Mouse (Mus musculus) left cerebral cortex, postnatal 10 days (tissue): ENCODE measurements around the gene Miga1. TPM values are rescaled to one million over a fixed set of nuclear protein-coding genes. Genes with fewer than 3 reads are reported as not detected.
"Not testable (repeated sequence)": the region's sequence is repeated elsewhere in the genome, so short reads cannot be mapped to it uniquely, and the experiment has no call there.

Source experiments
- DNase-seq, 2 experiments: peaks; one replicate each; pipeline ENCODE4 v3.0.0; 2021 to 2022; ENCODE audit warnings: low spot score in 2 of 2, mixed read lengths in 1 of 2; ENCODE audit errors: extremely low spot score in 1 of 2
- intact Hi-C: fragments of 180-260 bp; cut with DNase I; formaldehyde crosslinking; loops from one replicate; pipeline ENCODE4 v1.15.1; 2025
- total RNA-seq, 2 experiments: library from RNA; stranded (reverse); gene quantifications; 2 replicates each; pipeline ENCODE4 v1.2.3; 2021

Miga1 gene
- total RNA-seq, 2 experiments from 2014 or later = 84.3 to 91.9 TPM

DNA sequence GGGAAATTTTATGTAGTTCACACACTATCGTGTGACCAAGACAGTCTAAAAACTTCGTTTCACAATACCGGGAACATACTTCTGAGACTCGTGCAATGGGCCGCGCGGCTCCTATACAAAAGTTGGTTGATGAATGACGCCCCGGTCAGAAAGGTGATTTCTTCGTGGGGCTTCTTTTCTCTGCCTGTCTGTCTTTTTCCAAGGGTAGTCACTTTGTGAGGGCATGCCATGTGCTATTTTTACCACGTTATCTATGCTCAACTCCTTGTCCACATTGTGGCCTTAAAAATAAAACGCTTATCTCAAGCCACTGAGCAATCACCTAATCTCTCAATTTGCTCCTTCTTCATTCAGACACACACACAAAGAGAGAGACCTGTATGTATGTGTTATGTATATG is 75.4 kb downstream of the Miga1 start:
- DNase-seq = no peak
- intact Hi-C loops = no loop called here

DNA sequence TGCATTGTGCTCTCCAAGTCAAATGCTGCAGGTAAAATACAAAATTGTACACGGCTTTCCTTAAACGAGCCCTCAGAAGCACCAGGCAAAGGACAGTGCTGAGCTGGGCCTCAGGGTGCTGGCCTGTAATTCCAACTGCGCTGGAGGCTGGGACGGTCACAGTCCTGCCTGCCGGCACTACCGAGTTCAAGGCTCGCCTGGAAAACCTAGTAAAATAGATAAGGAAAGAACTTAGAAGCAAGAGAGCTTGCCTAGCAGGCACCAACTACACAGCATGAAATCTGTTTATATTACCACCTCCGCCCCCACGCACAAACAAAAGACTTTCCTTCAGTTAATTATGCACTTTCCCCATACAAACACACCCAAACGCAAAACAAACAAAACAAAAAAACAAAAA is 75.8 kb downstream of the Miga1 start:
- intact Hi-C loops = no loop called here
- no peak for DNase-seq

DNA sequence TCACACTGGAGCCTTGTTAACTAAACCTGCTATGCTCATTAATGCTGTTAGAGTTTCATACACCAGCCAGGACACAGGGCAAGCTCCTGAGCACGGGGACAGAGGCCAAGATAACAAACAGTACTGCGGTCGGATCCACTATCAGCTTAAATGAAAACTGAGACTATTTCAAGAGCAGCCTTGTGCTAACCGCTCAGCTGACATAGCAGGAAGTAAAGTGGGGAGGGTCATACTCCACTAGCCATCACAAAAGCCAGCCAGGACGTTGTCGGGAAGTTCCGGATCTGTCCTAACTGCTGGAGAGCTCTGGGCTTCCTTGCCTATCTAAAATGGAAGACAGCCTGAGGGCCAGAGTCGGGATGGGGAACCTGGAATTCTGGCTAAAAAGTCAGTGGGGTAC is 78.3 kb downstream of the Miga1 start:
- DNase-seq = no peak
- intact Hi-C loops = no loop called here

DNA sequence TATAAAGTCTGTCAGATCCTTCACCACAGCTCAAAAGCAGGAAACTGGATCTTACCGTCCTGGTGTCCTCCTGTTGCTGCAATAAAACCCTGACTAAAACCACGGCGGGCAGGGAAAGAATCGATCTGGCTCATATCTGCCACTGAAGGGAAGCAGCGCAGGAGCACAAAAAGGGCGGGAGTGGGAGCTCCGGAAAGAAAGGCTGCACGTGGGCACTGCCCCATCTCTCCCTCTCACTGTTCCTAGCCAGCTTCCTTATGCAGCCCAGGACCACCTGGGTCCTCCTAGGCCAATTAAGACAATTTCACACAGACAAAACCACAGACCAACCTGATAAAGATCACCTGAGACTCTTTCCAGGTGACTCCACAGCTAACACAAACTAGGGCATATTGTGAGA is 78.8 kb downstream of the Miga1 start:
- intact Hi-C loops = no loop called here
- no peak for DNase-seq

DNA sequence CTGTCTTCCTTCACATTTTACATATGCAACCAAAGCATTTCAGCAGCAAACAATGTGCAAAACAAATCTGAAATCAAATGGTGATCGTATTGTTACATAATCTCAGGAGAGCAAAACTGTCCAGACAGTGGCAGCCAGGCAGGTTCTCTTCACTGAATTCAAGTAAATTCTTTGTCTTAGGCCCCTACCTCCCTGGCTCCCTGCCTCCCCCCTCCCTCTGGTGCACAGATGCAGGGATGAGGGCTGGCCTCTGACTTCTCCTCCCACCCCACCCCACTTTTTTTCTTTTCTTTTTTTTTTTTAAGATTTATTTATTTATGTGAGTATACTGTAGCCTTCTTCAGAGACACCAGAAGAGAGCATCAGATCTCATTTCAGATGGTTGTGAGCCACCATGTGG is 79.8 kb downstream of the Miga1 start:
- intact Hi-C loops = no loop called here
- DNase-seq = no peak

DNA sequence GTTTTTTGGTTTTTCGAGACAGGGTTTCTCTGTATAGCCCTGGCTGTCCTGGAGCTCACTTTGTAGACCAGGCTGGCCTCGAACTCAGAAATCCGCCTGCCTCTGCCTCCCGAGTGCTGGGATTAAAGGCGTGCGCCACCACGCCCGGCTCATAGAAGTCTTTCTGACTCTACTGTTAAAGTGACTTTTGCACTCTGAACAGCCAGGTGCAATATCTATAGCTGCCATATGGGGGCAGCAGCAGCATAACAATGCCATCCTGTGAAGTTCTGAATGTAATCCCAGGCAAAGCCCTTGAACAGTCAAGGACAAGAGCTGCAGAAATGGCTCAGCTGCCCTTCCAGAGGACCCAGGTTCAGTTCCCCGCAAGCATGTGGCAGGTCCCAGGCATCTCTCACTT is 80.8 kb downstream of the Miga1 start:
- DNase-seq = peak; percentile 52 to 73
- intact Hi-C loops = not testable (repeated sequence)

DNA sequence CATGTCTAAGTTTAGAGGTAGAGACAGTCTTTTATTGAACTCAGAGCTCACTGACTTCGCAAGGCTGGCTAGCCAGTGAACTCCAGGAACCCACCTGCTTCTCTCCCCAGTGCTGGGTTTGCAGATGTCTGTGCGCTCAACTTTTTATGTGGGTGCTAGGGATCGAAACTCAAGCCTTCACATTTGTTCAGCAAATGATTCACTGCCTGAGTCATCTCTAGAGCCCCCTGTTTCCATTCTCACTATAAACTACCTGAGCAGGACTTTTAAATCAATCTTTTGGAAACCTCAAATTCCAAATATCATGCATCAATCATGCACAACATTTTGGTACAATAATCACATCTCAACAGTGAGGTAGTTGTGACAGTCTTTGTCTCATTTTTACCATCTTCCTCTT is 82.7 kb downstream of the Miga1 start:
- no peak for DNase-seq
- intact Hi-C loops = no loop called here

DNA sequence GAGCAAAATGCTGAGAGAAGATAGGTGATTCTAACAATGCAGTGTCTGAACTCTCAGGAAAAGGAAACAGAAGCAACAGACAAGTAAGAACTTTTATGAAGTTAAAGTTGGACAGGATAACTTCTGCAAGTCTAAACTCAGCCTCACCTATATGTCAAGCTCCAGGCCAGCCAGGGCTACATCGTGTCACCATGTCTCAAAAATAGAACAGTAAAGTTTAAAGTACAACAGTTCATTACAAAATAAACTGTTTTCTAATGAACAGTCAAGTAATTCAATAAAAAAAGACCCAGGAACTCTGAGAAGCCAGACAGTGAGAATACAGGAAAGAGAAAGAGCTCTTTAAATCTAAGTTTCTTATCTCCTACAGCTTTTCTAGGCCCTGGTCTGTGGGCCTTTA is 89.7 kb downstream of the Miga1 start:
- intact Hi-C loops = no loop called here
- DNase-seq = no peak

DNA sequence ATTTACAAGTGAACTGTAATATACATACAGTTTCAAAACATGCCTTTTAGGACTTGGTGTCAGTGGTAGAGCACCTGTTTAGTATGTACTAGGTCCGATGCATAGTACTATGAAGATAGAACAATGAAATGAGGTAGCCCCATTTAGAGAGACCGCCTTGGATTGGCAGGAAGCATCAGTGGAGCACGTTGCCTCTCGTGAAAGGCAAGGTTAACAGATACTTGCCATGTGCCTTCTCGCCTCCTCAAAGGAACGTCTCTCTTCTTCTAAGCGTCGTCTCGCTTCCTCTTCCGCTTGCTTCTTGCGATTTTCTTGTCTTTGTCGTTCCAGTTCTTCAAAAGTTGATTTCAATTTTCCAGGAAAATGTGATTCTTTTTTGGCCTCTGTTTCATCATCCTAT is 92.5 kb downstream of the Miga1 start:
- no peak for DNase-seq
- intact Hi-C loops = no loop called here

DNA sequence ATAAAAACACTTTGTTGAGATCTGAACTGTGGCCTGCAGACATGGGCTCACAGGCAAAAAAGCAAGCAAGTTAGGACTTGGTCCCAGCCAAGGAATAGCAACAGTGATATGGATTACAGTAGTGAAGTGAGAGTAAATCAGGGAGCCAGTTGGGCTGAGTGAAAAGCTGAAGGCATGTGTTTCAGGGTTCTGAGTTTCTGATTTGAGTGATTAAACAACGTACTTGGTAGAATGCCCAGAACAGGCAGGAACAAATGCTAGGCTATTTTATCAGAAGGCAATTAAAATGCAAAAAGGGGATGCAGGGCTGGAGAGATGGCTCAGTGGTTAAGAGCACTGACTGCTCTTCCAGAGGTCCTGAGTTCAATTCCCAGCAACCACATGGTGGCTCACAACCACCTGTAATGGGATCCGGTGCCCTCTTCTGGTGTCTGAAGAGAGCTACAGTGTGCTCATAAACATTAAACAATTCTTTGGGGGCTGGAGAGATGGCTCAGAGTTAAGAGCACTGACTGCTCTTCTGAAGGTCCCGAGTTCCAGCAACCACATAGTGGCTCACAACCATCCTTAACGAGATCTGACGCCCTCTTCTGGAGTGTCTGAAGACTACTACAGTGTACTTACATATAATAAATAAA is 94.8 kb downstream of the Miga1 start:
- DNase-seq = no peak
- intact Hi-C loops = no loop called here

DNA sequence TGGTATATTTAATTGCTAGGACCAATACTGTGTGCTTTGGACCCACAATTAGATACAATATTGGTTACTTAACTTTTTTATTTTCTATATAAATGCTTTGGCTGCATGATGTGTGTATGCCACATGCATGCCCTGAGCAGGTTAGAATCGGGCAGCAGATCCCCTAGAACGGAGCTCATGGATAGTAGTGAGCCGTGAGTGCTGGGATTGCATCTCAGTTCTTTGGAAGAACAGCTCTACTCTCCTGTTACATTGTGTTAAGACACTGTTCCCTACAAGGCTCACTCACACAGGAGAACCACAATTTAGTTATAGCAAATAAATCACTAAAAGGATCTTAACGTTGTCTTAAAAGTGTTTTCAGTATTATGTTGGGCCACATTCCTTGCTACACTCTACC is 96.9 kb downstream of the Miga1 start:
- no peak for DNase-seq
- intact Hi-C loops = no loop called here

DNA sequence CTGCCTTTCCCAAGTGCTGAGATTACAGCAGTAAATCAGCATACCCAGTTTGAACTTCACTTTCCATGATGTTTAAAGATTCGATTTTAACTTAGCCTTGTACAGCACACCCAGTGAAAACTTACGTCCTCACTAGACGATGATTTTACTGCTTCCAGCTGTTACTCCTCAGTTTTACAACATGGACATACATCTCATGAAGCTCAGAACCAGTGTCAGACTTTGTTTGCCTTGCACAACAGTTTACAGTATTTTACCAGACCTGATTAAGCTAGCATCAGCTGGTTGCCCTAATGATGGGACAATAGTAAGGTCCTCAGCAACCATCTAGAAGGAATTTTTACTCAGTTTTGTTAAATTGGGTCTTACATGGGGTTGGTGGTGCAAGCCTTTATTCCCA is 99.1 kb downstream of the Miga1 start:
- intact Hi-C loops = no loop called here
- no peak for DNase-seq

DNA sequence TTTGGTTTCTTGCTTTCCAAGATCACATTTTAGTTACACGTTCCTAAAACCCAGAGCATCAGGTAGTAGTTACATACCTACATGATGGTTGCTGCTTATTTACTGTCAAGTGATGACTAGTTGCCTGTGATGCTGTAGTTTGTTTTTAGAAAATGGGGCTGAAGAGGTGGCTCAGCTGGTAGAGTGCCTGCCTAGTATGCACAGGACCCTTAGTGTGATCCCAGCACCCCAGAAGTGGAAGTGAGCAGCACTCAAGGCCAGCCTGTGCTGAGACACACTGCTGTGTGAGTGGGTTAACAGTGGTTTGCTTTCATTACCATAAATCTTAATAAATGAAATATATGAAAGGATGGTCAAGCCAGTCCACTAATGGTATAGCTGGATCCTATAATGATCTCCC is 100.6 kb downstream of the Miga1 start:
- intact Hi-C loops = no loop called here
- DNase-seq = no peak

DNA sequence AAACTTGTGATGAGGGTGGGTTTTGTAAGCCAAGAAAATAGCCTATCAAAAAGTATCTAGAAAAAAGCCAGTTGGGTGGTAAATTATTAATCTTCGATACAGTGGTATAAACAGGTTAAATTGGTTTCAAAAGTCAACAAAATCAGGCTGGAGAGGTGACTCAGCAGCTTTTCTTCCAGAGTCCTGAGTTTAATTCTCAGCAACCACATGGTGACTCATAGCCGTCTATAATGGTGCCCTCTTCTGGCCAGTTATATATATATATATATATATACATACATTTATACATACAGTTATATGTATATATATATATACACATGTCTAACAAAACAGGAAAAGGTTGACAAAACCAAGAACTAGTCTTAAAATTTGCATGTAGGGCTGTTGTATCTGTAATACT is 101.4 kb downstream of the Miga1 start:
- intact Hi-C loops = no loop called here
- no peak for DNase-seq

DNA sequence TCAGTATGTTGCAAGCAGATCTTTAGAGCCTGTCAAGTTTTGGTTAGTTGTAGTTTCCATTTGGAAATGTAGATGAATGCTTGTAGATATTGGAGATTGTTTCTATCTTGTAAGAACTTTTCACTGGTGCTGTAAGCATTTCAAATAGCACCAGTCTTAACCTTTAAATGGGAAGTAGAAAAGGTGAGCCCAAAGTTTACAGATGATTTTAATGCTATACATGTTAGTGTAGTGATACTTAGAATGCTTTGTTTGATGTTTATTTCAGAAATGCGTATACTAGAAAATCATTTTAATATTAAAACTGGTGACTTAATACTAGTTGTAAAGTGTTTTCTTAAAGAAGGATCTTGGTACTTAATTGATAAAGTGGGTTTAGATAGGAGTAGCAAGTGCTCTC is 104.4 kb downstream of the Miga1 start:
- intact Hi-C loops = no loop called here

DNA sequence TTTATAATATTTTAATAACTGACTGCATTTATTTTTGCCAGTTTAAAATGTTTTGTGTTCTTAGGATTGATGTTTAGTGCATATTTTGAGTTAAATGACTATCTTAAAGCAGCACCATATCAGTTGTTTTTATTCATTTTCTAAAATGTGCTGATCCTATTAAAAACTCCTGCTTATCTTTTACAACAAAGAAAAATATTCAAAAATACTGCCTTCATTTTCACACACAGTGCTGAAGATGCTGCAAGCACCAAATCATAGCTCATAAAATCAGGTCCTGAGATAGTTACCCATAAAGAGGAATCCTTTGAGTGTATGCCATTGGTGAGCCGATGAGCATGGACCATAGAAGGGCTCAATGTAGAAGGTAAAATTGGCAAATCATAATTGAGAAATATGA is 105.0 kb downstream of the Miga1 start:
- DNase-seq = no peak
- intact Hi-C loops = no loop called here

More for the DNA sequence above, 104.4 kb downstream of the Miga1 start:
- no peak for DNase-seq

DNA sequence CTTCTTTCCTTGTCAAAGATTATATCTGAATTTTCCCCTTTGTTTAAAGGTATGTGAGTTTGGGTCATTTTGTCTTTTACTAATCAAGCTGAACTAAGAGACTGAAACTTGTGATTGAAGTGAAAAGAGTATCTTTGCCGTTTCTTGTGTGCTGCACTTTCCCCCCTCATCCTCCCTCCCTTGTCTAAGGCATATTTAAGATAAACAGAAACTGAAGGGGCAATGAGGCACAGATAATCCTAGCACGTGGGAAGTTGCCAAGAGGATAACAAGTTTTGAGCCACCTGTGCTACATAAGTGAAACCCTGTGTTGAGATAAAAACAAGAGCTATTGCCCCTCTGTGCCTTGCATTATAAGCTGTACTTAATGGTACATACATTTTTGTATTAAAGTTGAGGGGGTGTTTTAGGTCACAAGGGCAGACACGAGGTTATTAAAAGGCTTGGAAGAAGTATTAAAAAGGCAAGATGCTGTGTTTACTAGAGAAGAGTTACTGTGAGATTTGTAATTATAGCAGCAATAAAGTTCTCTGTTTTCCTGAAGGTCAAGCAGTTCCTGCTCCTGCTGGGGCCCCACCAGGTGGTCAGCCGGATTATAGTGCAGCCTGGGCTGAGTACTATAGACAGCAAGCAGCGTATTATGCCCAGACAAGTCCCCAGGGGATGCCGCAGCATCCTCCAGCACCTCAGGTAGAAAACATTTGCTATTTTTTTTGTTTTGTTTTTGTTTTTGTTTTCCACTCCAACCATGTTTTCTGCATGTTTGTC is 108.7 kb downstream of the Miga1 start:
- intact Hi-C loops = loop anchor here (2.0 to 5.0 kb wide), 2 partner anchors 13 to 141 kb away; no protein-coding TSS in a partner anchor
- peak in 1 of 2 experiments; percentile 30 for DNase-seq

DNA sequence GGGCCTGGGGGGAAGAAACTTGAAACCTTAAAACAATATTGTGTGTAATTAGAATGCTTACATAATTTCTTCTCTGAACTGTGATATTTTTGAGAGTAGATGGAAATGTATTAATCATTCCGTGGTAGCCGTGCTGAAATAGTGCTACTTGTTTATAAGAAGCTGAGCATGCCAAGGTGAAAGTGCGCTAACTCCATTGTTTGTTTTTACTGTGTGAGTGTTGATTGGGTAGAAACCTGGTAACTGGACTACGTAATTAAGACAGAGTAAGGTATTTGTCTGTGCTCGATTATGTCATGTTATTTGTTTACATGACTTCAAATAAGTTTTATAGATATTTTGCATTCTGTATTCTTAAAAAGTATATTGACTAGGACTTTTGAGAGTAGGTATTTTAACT is 110.9 kb downstream of the Miga1 start:
- no peak for DNase-seq
- intact Hi-C loops = no loop called here

DNA sequence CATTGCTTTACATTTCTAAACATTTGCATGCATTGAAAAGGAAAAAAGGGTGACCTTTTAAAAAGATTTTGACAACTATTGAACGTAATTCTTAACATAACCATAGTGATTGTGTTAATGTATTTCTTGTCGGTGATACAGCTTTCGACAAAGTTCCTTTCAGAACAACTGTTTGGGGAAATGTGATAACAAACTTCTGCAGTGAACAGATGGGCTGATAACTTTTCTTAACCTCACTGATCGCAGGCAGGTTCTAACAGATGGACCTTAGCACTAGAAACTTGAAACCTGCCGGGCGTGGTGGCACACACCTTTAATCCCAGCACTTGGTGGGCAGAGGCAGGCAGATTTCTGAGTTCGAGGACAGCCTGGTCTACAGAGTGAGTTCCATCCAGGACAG is 111.4 kb downstream of the Miga1 start:
- intact Hi-C loops = no loop called here
- DNase-seq = no peak

DNA sequence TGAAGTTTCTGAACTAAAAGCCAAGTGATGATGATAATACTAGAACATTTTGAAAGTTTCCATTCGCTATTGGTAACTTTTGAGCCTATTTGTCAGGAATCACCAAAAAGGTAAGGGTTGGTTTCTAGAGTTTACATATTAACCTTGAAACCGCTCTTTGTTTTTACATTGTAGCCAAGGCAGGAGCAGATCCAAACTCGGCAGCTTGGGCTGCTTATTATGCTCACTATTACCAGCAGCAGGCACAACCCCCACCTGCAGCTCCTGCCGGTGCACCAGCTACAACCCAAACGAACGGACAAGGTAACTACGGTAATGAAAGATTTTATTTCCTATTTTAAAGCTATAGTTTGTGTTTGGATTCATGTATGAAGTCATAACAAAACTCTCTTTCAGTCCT is 114.3 kb downstream of the Miga1 start:
- DNase-seq = no peak

DNA sequence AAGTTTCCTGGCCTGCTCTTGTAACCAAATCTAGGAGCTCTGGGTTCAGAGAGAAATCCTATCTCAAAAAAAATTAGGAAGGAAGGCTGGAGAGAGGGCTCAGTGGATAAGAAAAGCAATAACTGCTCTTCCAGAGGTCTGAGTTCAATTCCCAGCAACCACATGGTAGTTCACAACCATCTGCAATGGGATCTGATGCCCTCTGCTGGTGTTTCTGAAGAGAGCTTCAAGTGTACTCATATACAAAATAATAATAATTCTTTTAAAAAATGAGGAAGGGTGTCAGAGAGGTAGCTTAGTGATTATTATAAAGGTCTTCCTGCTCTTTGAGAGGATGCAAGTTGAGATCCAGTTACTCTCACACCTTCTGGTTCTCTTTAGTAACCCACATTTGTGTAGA is 115.3 kb downstream of the Miga1 start:
- DNase-seq = no peak
- intact Hi-C loops = no loop called here

More for the DNA sequence above, 114.3 kb downstream of the Miga1 start:
- intact Hi-C loops = no loop called here
